Mouse (Mus musculus) erythroblast, adult 5-6 weeks (primary cell): ENCODE measurements around the gene Pde4d. TPM values are rescaled to one million over a fixed set of nuclear protein-coding genes. Genes with fewer than 3 reads are reported as not detected.

ENCODE experiments used
- ATAC-seq: replicated peaks from 2 replicates; pipeline ENCODE4 v1.8.0; 2016; ENCODE audit warnings: moderate number of reproducible peaks, mild to moderate bottlenecking, moderate TSS enrichment, inconsistent platforms; ENCODE audit not compliant: poor library complexity, low FRiP score, severe bottlenecking
- total RNA-seq, 2 experiments: library from RNA; stranded (forward) in 1 of 2; stranded (reverse) in 1 of 2; fragments of 150-400 nt in 1 of 2; fragments of 200-764, 138-1000 nt in 1 of 2; gene quantifications; 2 replicates each; pipeline versions ENCODE4 v1.2.3 to v1.2.4; 2015 to 2017; ENCODE audit warnings: low replicate concordance in 2 of 2

The Pde4d gene
- total RNA-seq, 2 experiments from 2014 or later = 41.3 to 42.3 TPM

GRCm38 (mm10) chr13:109407371-109407770 lies 957.6 kb downstream of the Pde4d start:
- no peak for ATAC-seq

DNA sequence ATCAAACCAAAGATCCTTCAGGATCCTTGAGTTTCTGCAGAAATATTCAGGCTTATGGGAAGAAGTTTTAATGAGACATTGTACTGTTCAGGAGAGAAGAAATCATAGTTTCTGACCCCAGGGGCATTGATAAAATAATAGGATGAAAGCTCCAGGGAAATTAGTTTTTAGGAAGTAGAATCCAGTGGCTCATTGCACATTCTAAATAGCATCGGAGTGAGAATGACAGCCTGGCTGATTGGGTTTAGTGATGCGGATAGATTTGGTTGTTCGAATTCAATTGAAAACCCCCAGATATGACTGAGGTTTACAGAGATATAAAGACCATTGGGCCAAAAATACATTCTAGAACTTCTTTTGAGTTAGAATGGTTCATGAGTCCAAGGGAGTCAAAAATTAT lies 970.7 kb downstream of the Pde4d start:
- ATAC-seq = no peak

GRCm38 (mm10) chr13:109424906-109425305 lies 975.2 kb downstream of the Pde4d start:
- no peak for ATAC-seq

DNA sequence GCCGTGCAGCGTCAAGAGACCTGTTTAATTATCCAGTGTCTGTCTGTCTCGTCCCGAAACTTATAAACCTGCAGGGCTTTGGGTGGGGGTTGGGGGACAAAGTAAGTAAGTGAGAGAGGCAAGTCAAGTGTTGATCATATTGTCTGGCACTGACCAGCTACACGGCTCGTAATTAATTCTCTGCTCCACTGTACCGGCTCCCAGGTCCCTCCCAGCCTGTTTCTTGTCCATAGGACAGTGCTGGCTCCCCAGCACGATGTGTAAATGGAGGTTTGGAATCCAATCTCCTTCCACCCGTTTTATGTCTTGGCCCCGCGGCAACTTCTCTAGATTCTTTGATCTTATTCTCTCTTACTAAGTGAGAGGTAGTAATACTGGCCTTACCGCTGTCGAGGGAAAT lies 975.8 kb downstream of the Pde4d start:
- no peak for ATAC-seq

DNA sequence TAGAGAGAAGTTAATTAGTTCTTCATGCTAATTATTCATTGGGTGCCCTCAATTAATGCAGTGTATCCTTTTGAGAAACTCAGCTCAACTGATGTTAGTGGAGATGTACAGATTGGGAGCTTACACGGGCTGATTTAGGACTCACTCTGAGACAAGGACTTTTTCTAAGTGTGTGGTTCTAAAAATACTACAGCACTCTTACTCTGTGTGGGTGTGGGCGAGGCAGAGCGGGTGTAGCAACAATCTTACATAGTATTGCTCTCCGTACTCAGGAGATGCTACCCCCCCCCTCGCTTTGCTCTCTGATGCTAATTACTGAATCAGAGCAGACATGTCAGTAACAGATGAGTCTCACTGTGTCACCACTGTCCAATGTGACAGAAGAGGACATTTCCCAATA lies 976.3 kb downstream of the Pde4d start:
- no peak for ATAC-seq

DNA sequence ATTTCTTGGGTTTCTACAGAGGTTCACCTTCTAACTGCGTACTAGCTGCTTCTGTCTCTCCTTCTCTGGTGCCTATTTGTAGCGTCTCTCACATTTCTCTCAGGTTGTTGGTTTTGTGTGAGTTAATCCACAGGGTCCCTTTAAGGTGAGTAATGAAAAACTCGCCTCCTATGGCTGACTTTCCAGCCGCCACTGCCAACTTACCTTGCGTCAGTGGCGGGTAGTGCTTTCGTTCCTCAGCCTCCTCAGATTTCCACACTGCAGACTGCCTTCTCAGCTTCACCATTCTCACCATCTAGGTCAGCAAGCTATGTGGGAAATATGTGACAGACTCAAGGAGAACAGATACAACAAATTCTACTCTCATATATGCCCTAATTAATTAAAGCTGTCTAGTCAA lies 977.8 kb downstream of the Pde4d start:
- no peak for ATAC-seq

- no peak for ATAC-seq
Measured at GRCm38 (mm10) chr13:109429544-109429943, 979.8 kb downstream of the Pde4d start.

DNA sequence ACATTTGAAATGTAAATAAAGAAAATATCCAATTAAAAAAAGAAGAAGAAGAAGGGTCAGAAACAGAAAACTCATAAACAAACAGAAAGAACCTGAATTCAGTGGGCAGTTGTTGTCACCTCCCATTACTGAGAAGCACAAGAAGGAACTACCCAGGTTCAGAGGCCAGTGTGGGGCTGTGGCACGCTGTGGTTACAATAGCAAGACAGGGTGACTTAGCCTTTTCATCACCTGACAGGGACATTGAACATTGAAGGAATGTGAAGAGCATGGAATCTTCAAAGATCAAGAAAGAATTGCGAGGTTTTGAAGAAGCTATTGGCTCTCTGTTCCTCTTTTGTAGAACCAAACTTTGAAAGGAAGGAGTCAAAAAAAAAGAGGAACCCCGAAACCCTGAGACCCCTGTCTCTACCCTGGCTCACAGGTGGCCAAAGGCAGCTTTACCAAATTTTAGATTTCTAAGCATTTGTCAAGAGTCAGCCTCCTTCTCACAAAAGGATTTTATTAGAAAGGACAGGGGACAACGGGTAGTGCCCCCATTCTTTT lies 987.6 kb downstream of the Pde4d start:
- ATAC-seq = no peak

DNA sequence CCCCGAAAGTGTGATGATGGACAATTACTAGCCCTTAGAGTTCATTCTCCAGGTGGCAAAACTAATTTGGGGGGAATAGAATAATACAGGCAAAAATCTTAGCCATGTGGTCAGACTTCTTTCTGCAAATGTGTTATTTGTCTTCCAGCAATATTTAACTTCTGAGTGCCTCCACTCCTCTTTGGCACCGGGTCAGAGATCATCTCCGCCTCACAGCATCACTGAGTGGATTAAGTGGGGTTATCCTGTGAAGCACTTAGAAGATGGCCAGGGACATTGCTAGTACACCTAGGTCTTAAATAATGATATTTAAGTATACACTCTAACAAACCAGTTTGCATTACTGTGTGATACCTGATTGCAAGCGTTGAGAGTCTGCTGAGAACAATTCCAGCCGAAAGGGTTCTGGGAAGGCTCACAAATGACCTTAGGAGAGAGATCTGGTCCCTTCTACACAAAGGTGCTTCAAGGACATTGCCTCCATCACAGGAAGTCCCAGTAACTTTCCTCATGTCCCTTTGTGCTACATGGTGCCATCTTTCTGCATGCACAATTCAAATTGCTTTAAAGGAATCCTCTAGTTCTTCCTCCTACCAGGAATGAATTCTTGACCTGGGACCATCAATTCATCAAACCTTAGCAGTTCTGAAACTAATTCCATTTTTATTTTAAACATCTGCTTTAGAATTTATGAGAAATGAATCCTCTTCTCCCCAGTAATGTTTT lies 989.9 kb downstream of the Pde4d start:
- no peak for ATAC-seq

DNA sequence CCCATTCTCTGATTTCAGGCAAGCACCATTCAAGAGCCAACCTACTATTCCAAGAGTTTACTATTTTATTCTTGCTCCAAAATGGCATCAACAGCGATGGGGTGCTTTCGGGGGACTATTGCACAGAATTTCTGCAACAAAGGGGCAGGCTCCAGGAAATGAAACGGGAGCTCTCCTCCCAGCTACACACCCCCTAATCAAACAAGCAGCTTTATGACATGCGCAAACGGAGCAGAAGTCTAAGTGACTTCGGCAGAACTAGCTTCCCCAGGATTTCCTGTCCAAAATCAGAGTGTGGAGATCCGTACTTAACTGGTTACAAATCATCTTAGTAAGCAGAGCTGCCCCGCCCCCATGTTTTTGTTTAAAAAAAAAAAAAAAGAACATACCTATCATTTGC lies 990.6 kb downstream of the Pde4d start:
- ATAC-seq = no peak

DNA sequence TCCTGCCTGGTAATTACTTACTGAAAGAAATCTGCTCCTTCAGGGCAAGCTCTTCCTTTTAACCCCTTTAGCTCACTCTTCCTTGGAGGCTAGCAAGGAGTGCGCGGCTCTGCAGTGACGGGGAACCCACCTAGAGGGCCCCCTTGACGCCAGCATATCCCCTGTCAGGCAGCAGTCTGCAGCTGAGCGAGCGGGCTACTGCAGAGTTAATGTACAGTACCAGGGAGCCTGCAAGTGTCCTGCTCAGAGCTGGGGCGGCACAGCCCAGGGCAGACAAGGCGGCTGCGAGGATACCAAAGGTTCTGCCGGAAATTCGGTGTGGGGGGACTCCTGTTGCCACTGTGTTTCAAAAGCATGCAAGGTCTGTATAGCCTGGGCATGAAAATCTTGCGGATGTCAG lies 991.1 kb downstream of the Pde4d start:
- no peak for ATAC-seq

DNA sequence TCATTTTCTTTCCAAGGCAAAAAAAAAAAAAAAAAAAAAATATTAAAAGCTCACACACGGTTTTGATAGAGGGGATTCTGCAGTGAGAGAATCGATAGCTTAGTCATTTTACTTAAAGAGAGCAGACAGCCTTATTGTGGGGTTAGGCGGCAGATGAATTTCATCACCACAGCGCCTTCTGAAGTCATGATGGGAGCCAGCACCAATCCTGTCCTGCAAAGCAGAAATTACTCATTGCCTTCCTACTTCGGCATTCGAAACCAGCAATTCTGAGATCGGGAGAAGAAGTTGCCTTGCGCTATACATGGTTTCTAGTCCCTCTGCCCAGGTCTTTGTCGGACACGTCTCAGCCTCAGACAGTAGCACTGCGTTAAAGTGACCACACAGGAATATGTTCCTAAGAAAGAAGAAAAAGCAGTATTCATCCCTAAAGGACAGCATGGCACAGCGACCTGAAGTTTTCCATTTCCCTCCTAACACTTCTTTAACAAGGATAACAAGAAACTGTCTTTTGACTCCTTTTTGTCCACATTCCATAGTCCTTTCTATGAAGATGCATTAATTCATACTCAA lies 991.7 kb downstream of the Pde4d start:
- no peak for ATAC-seq

DNA sequence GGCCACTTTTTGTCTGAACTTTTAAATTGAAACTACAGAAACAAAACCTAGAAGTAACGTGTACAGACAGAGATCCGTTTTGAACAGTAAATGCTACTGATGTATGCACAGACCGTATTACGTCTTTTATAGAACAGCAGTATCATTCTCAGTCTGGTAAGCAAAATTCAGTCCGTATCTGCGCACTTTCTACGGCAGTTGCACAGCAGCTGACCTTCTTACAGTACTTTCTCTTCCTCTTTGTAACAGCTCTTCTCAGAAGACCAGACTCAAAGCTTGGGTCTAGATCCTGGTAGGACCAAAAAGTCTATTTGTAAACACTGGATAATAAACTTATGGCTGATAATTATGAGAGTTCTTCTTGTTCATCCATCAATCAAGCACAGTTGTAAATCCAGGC lies 996.4 kb downstream of the Pde4d start:
- no peak for ATAC-seq

GRCm38 (mm10) chr13:109448121-109448520 lies 998.4 kb downstream of the Pde4d start:
- no peak for ATAC-seq

DNA sequence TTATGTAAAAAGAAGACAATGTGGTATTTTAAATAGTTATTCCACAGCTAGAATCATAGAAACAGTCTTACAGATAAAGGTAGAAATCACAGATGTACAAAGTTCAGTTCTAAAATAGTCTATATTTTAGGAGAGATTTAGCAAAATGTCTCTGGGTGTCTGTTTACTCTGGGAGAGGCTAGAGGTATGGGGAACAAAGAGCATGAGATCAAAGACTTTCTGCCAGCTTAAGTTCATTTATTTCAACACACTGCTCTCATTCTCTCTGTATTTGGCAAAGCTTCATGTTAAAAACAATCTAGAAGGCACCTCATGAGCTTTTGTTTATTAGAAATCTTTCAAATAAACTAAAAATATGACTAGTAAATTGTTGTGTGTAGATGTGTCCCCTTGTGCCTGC lies 1024.6 kb downstream of the Pde4d start:
- no peak for ATAC-seq

GRCm38 (mm10) chr13:109481446-109481845 lies 1031.7 kb downstream of the Pde4d start:
- no peak for ATAC-seq

DNA sequence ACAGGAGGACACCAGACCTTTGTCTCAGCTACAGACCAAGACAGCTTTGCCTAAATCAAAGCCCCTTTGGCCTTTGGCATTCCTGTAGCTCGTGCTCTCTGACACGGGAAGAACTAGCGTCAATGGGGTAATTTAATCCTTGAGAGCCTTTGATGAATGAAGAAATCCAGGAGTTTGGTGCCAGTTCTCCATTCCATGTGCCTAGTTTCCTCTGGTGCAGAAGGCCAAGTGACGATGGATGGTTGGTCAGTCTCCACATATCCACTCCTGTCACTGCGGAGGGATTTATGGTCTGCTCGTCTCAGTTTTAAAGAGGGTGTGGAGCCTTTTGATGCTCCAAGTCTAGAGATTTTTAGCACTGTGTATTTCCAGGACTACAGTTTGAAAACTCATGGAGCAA lies 1036.4 kb downstream of the Pde4d start:
- ATAC-seq = no peak

GRCm38 (mm10) chr13:109487378-109487777 lies 1037.6 kb downstream of the Pde4d start:
- ATAC-seq = no peak

DNA sequence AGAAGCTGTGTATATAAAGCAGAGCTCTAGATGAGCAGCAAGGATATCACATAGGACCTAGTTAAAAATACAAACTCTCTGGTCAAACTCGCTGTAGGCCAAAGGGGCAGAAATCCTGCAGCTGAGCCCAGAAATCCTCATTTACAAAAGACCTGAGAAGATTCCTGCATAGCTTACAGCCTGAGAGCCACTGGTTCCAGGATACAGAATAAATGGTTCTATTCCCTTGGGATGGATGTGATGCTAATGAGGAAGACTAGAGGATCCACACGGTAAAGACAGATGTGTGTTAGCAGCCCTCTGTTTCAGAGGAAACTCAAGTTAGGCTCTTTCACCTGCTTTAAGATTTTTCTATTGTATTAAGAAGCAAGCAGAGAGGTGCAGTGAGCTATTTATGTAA lies 1041.1 kb downstream of the Pde4d start:
- no peak for ATAC-seq

GRCm38 (mm10) chr13:109491829-109492228 lies 1042.1 kb downstream of the Pde4d start:
- no peak for ATAC-seq

- no peak for ATAC-seq
Measured at GRCm38 (mm10) chr13:109500336-109500735, 1050.6 kb downstream of the Pde4d start.

DNA sequence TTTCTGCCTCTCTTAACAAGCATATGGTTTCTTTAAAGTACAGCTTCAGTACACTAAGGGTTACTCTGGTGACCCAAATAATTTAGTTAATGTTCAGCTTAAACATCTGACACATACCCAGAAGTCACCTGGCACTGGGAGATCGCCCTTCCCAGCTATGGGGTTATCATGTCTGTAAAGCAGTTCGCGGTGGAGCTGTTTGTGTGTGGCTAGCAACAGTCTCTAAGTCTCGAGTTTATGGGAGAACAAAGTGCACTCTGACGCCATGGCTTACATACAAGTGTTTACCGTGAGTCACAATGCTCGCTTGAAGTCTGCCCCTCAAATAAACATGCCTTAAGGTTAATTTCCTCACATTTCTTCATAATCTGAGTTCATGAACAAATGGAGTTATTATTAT lies 1053.0 kb downstream of the Pde4d start:
- ATAC-seq = no peak
